Mouse (Mus musculus): ENCODE measurements around the gene Cnot6l.

Cnot6l gene

GRCm38 (mm10) chr5:96161578-96162398 lies 2.2 kb downstream of the Cnot6l start:
- DNase-seq (ENCODE audit: low read depth, low spot score), result peak; percentile 85

- DNase-seq (ENCODE audit: low read depth, low spot score), result no peak
Observed at GRCm38 (mm10) chr5:96161263-96161577, 2.8 kb downstream of the Cnot6l start.

- peak; percentile 54 for DNase-seq (ENCODE audit: low read depth, low spot score)
Observed at GRCm38 (mm10) chr5:96160467-96161262, 3.3 kb downstream of the Cnot6l start.

GRCm38 (mm10) chr5:96142351-96142750 lies 21.6 kb downstream of the Cnot6l start:
- no peak for DNase-seq (ENCODE audit: low read depth, low spot score)

- no peak for DNase-seq (ENCODE audit: low read depth, low spot score)
Observed at GRCm38 (mm10) chr5:96130683-96131082, 33.3 kb downstream of the Cnot6l start.

- no peak for DNase-seq (ENCODE audit: low read depth, low spot score)
Observed at GRCm38 (mm10) chr5:96126856-96127255, 37.1 kb downstream of the Cnot6l start.

- DNase-seq (ENCODE audit: low read depth, low spot score), result no peak
Observed at GRCm38 (mm10) chr5:96114943-96115342, 49.0 kb downstream of the Cnot6l start.

GRCm38 (mm10) chr5:96104644-96105043 lies 59.3 kb downstream of the Cnot6l start:
- no peak for DNase-seq (ENCODE audit: low read depth, low spot score)

GRCm38 (mm10) chr5:96091468-96091867 lies 72.5 kb downstream of the Cnot6l start:
- no peak for DNase-seq (ENCODE audit: low read depth, low spot score)

GRCm38 (mm10) chr5:96085324-96085723 lies 78.6 kb downstream of the Cnot6l start:
- DNase-seq (ENCODE audit: low read depth, low spot score), result no peak

GRCm38 (mm10) chr5:96079026-96079425 lies 84.9 kb downstream of the Cnot6l start:
- no peak for DNase-seq (ENCODE audit: low read depth, low spot score)

GRCm38 (mm10) chr5:96065591-96065990 lies 98.4 kb downstream of the Cnot6l start:
- DNase-seq (ENCODE audit: low read depth, low spot score), result no peak

GRCm38 (mm10) chr5:96042492-96042891 lies 121.5 kb downstream of the Cnot6l start:
- no peak for DNase-seq (ENCODE audit: low read depth, low spot score)

GRCm38 (mm10) chr5:96041507-96042104 lies 122.4 kb downstream of the Cnot6l start:
- DNase-seq (ENCODE audit: low read depth, low spot score), result no peak

GRCm38 (mm10) chr5:96039188-96039840 lies 124.7 kb downstream of the Cnot6l start:
- no peak for DNase-seq (ENCODE audit: low read depth, low spot score)

- no peak for DNase-seq (ENCODE audit: low read depth, low spot score)
Observed at GRCm38 (mm10) chr5:96037684-96038121, 126.3 kb downstream of the Cnot6l start.

GRCm38 (mm10) chr5:96036125-96036672 lies 127.8 kb downstream of the Cnot6l start:
- no peak for DNase-seq (ENCODE audit: low read depth, low spot score)

- no peak for DNase-seq (ENCODE audit: low read depth, low spot score)
Observed at GRCm38 (mm10) chr5:96034101-96034500, 129.9 kb downstream of the Cnot6l start.

- DNase-seq (ENCODE audit: low read depth, low spot score), result no peak
Observed at GRCm38 (mm10) chr5:96029821-96030220, 134.2 kb downstream of the Cnot6l start.

Measured in CD4-positive, CD25-positive, alpha-beta regulatory T cell, adult 2 months (primary cell).